Mouse (Mus musculus) thymus, postnatal 0 days (tissue): ENCODE measurements at regions not wholly inside any gene's neighbourhood (a gene's known extent, or its start where the extent isn't known, plus 50 kb on each side); places are given as distances from the start of the nearest gene placed in this dataset. TPM values are rescaled to one million over a fixed set of nuclear protein-coding genes. Genes with fewer than 3 reads are reported as not detected.

Experiments used
- microRNA-seq: library from miRNA; unstranded; fragments of <30 nt; microRNA quantifications from one replicate; pipeline ENCODE4, GENCODE M21; 2016; ENCODE audit warnings: borderline number of aligned reads

Small RNA genes in the stretch of these regions (microRNA-seq; reads per million reads assigned to microRNA genes)
- gene Gm44319: not detected
